In the genomic region with DNA sequence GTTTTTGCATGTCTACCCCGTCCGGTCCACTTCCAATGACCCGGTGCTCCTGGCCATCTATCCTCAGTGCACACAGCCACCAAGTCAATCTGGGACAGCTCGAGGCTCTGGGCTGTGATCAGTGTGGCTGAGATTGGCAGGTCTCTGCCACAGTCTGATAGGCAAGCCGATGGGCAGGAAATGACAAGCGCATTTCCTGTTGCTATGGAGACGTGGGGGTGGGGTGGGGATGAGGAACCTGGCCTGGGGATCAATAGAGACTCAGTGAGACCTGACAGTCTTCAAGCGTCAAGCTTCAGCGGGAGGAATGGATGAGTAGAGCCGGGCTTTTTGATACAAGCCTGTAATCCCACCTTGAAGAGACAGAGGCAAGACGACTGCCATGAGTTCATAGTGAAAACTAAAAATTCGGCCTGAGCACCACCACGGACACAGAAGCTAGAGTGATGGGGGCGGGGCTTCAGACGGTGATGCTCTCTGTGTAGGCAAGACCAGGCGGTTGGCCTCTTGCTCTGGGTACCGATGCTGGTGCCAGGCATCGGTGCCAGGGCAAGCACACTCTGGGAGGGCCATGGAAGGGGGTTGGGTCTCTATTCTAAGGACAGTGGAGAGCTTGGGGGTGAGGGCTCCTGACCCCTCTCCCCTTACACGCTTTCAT, we compare ENCODE assay signal across 9 mouse cellular contexts. TPM values are rescaled to one million over a fixed set of nuclear protein-coding genes. Genes with fewer than 3 reads are reported as not detected.
DNase-seq lines count a peak whose midpoint lies in the region; ATAC-seq and TF ChIP-seq lines count a peak whose summit lies in the region.
"Had no signal": no experiment of that assay in that cellular context is flagged by ENCODE, and none has a peak within 500 bp of the region (broad histone marks: within the 10 kb centered on the region; RNA-seq: fewer than 3 reads in every experiment).

No protein-coding gene starts in this region.

- 42% methylated on average over 19 of the region's 19 CpGs for WGBS in stomach, embryonic 16.5 days
- 51% methylated on average over 19 of the region's 19 CpGs for WGBS in stomach, postnatal 0 days
- 44% methylated on average over 19 of the region's 19 CpGs for WGBS in intestine, embryonic 15.5 days
- WGBS in midbrain, embryonic 11.5 days, result 37% methylated on average over 19 of the region's 19 CpGs

- no peaks in the 10 kb centered on the region for H3K9me3 ChIP-seq in stomach, embryonic 16.5 days (replicated peaks; ENCODE audit: control insufficient read depth, low read length)
- no peaks in the 10 kb centered on the region for H3K9me3 ChIP-seq in stomach, postnatal 0 days (ENCODE audit: control insufficient read depth, low read length)
- no peaks in the 10 kb centered on the region for H3K9me3 ChIP-seq in intestine, embryonic 15.5 days
- no peaks in the 10 kb centered on the region for H3K9me3 ChIP-seq in midbrain, embryonic 11.5 days (ENCODE audit: control insufficient read depth, low read length)
- H3K9me3 ChIP-seq: limb, embryonic 15.5 days had no signal

- no peaks in the 10 kb centered on the region for H3K36me3 ChIP-seq in stomach, embryonic 16.5 days (ENCODE audit: control insufficient read depth, insufficient read depth, low read length)
- H3K36me3 ChIP-seq in stomach, postnatal 0 days (ENCODE audit: control insufficient read depth, insufficient read depth, low read length), result no peaks in the 10 kb centered on the region
- no peaks in the 10 kb centered on the region for H3K36me3 ChIP-seq in intestine, embryonic 15.5 days
- H3K36me3 ChIP-seq in midbrain, embryonic 11.5 days (ENCODE audit: control insufficient read depth, insufficient read depth, low read length), result no peaks in the 10 kb centered on the region
- H3K36me3 ChIP-seq: limb, embryonic 15.5 days had no signal

- H3K4me3 ChIP-seq in stomach, embryonic 16.5 days (replicated peaks; ENCODE audit: low read length), result no peak overlapping the region
- no peak overlapping the region for H3K4me3 ChIP-seq in stomach, postnatal 0 days (ENCODE audit: low read depth, low read length)
- H3K4me3 ChIP-seq in intestine, embryonic 15.5 days (replicated peaks), result no peak overlapping the region
- no peak overlapping the region for H3K4me3 ChIP-seq in midbrain, embryonic 11.5 days (ENCODE audit: low read depth, low read length)
- H3K4me3 ChIP-seq: limb, embryonic 15.5 days had no signal

- no peak for ATAC-seq in stomach, embryonic 16.5 days (ENCODE audit: insufficient read depth, low FRiP score)
- no peak for ATAC-seq in stomach, postnatal 0 days (ENCODE audit: low FRiP score, low TSS enrichment)
- no peak for ATAC-seq in intestine, embryonic 15.5 days
- ATAC-seq in midbrain, embryonic 11.5 days (ENCODE audit: low FRiP score), result peak; percentile 25; the same call in 1 of the 2 replicates

- TF ChIP-seq EP300 in stomach, postnatal 0 days (optimal IDR thresholded peaks at IDR 0.05), result no peak

- TF ChIP-seq CTCF in stomach, postnatal 0 days (IDR thresholded peaks at IDR 0.05; ENCODE audit: low read depth), result no peak

- H3K4me2 ChIP-seq in stomach, embryonic 16.5 days (ENCODE audit: low read depth, low read length), result no peak overlapping the region
- H3K4me2 ChIP-seq in stomach, postnatal 0 days (replicated peaks; ENCODE audit: low read depth), result no peak overlapping the region
- H3K4me2 ChIP-seq in intestine, embryonic 15.5 days (replicated peaks), result 0 out of 2 replicates have a peak overlapping the region, but pooled peaks have one; percentile 9
- H3K4me2 ChIP-seq in midbrain, embryonic 11.5 days, result 0 out of 2 replicates have a peak overlapping the region, but pooled peaks have one; percentile 1
- H3K4me2 ChIP-seq: limb, embryonic 15.5 days had no signal

- H3K4me1 ChIP-seq in stomach, embryonic 16.5 days (ENCODE audit: control insufficient read depth, insufficient read depth, low read length), result peaks cover 78% of the 10 kb centered on the region
- peaks cover 32% of the 10 kb centered on the region for H3K4me1 ChIP-seq in stomach, postnatal 0 days (replicated peaks; ENCODE audit: control insufficient read depth, insufficient read depth)
- peaks cover 80% of the 10 kb centered on the region for H3K4me1 ChIP-seq in intestine, embryonic 15.5 days (replicated peaks)
- peaks cover 26% of the 10 kb centered on the region for H3K4me1 ChIP-seq in midbrain, embryonic 11.5 days (ENCODE audit: control insufficient read depth, insufficient read depth, low read length)

- no peak overlapping the region for H3K9ac ChIP-seq in stomach, embryonic 16.5 days (ENCODE audit: low read length)
- no peak overlapping the region for H3K9ac ChIP-seq in stomach, postnatal 0 days (ENCODE audit: low read length)
- H3K9ac ChIP-seq in intestine, embryonic 15.5 days, result no peak overlapping the region
- H3K9ac ChIP-seq in midbrain, embryonic 11.5 days (ENCODE audit: low read length), result no peak overlapping the region
- H3K9ac ChIP-seq: limb, embryonic 15.5 days had no signal

- H3K27me3 ChIP-seq in stomach, embryonic 16.5 days (ENCODE audit: control insufficient read depth, insufficient read depth, low read length), result no peaks in the 10 kb centered on the region
- no peaks in the 10 kb centered on the region for H3K27me3 ChIP-seq in stomach, postnatal 0 days (ENCODE audit: control insufficient read depth, insufficient read depth, low read length)
- H3K27me3 ChIP-seq in intestine, embryonic 15.5 days (replicated peaks), result no peaks in the 10 kb centered on the region
- H3K27me3 ChIP-seq in midbrain, embryonic 11.5 days (ENCODE audit: control insufficient read depth, insufficient read depth, low read length), result no peaks in the 10 kb centered on the region
- H3K27me3 ChIP-seq: limb, embryonic 15.5 days had no signal

- 0 out of 2 replicates have a peak overlapping the region, but pooled peaks have one; percentile 32 for H3K27ac ChIP-seq in stomach, embryonic 16.5 days (ENCODE audit: low read length)
- no peak overlapping the region for H3K27ac ChIP-seq in stomach, postnatal 0 days (replicated peaks)
- no peak overlapping the region for H3K27ac ChIP-seq in intestine, embryonic 15.5 days
- peak overlapping the region; percentile 2; the same call in 1 of the 2 replicates for H3K27ac ChIP-seq in midbrain, embryonic 11.5 days (ENCODE audit: low read depth, low read length)

- peak; percentile 57 for DNase-seq in cerebellum, adult 11-12 months
- DNase-seq in cerebellum, adult 8-10 months, result no peak
- DNase-seq in stomach, postnatal 0 days (ENCODE audit: low spot score), result no peak
- peak; percentile 95 for DNase-seq in midbrain, embryonic 11.5 days (ENCODE audit: low spot score, missing footprints)
- DNase-seq in thymus, postnatal 14 days, result peak; percentile 72
- no peak for DNase-seq in left cerebral cortex, adult 11 months (ENCODE audit: low spot score)

RNA-seq across cellular contexts. Expression of a gene that starts 4.3 kb away (rescaled TPM):
- polyA plus RNA-seq in stomach, embryonic 16.5 days (2015; fragmentation: Nextera tagmentation; extraction: Ambion mirVana), result 48.6 and 59.9 TPM in 2 replicates
- polyA plus RNA-seq in stomach, postnatal 0 days (2015; fragmentation: Nextera tagmentation; extraction: Ambion mirVana), result 22.9 and 29.8 TPM in 2 replicates
- polyA plus RNA-seq in intestine, embryonic 15.5 days (2015; fragmentation: Nextera tagmentation; extraction: Ambion mirVana), result 56.0 and 60.1 TPM in 2 replicates
- 26.6 and 27.5 TPM in 2 replicates for polyA plus RNA-seq in midbrain, embryonic 11.5 days (2014; fragmentation: Nextera tagmentation; extraction: Ambion mirVana)

Comparison
In these comparisons a context has a peak if more than half of its experiments do, and no peak if none do; other contexts are left out.
1. DNase-seq: peak in cerebellum, adult 11-12 months (single experiment), midbrain, embryonic 11.5 days (single experiment) and thymus, postnatal 14 days (single experiment); none in cerebellum, adult 8-10 months (single experiment), stomach, postnatal 0 days (single experiment) and left cerebral cortex, adult 11 months (single experiment).
2. H3K27ac ChIP-seq: peak in stomach, embryonic 16.5 days (single experiment) and midbrain, embryonic 11.5 days (single experiment); none in stomach, postnatal 0 days (single experiment) and intestine, embryonic 15.5 days (single experiment).
3. H3K4me2 ChIP-seq: peak in intestine, embryonic 15.5 days (single experiment) and midbrain, embryonic 11.5 days (single experiment); none in stomach, embryonic 16.5 days (single experiment) and stomach, postnatal 0 days (single experiment).